Mouse (Mus musculus): ENCODE results near the gene Prss42.
A peak's percentile ranks its signal among the peaks of the same experiment; 100 is the strongest.

Gene Prss42

GRCm38 (mm10) chr9:110797866-110798265 is at the start of gene Prss42:
TSS of gene Prss42 (plus strand) at chr9:110798166.
- no peak for DNase-seq

GRCm38 (mm10) chr9:110748451-110748850 is 49.5 kb upstream of the Prss42 start:
- DNase-seq = no peak

- no peak for DNase-seq
Observed at GRCm38 (mm10) chr9:110750404-110751187, 47.4 kb upstream of the Prss42 start.

- no peak for DNase-seq
Observed at GRCm38 (mm10) chr9:110751412-110751811, 46.6 kb upstream of the Prss42 start.

GRCm38 (mm10) chr9:110752917-110753435 is 45.0 kb upstream of the Prss42 start:
- no peak for DNase-seq

GRCm38 (mm10) chr9:110753773-110754172 is 44.2 kb upstream of the Prss42 start:
- no peak for DNase-seq

GRCm38 (mm10) chr9:110757816-110758215 is 40.1 kb upstream of the Prss42 start:
- DNase-seq = no peak

- peak; percentile 91 for DNase-seq
Observed at GRCm38 (mm10) chr9:110758605-110759004, 39.4 kb upstream of the Prss42 start.

- DNase-seq = peak; percentile 81
Observed at GRCm38 (mm10) chr9:110759265-110759664, 38.7 kb upstream of the Prss42 start.

GRCm38 (mm10) chr9:110760886-110761285 is 37.1 kb upstream of the Prss42 start:
- DNase-seq = no peak

GRCm38 (mm10) chr9:110762763-110763162 is 35.2 kb upstream of the Prss42 start:
- DNase-seq = peak; percentile 69

- no peak for DNase-seq
Observed at GRCm38 (mm10) chr9:110763405-110763804, 34.6 kb upstream of the Prss42 start.

- DNase-seq = no peak
Observed at GRCm38 (mm10) chr9:110772336-110772735, 25.6 kb upstream of the Prss42 start.

- peak; percentile 71 for DNase-seq
Observed at GRCm38 (mm10) chr9:110774403-110775268, 23.3 kb upstream of the Prss42 start.

- DNase-seq = peak; percentile 47
Observed at GRCm38 (mm10) chr9:110775269-110776022, 22.5 kb upstream of the Prss42 start.

- no peak for DNase-seq
Observed at GRCm38 (mm10) chr9:110778100-110778499, 19.9 kb upstream of the Prss42 start.

GRCm38 (mm10) chr9:110778559-110778958 is 19.4 kb upstream of the Prss42 start:
- DNase-seq = no peak

GRCm38 (mm10) chr9:110779242-110779913 is 18.6 kb upstream of the Prss42 start:
- DNase-seq = peak; percentile 50

- DNase-seq = peak; percentile 96
Observed at GRCm38 (mm10) chr9:110781256-110781721, 16.7 kb upstream of the Prss42 start.

- peak; percentile 94 for DNase-seq
Observed at GRCm38 (mm10) chr9:110781731-110782130, 16.2 kb upstream of the Prss42 start.

GRCm38 (mm10) chr9:110783611-110784010 is 14.4 kb upstream of the Prss42 start:
- DNase-seq = peak; percentile 27

- no peak for DNase-seq
Observed at GRCm38 (mm10) chr9:110788169-110788568, 9.8 kb upstream of the Prss42 start.

All from lung, postnatal 10 days (tissue).